Mouse (Mus musculus): ENCODE results near the gene Dgkd. TPM values are rescaled to one million over a fixed set of nuclear protein-coding genes. Genes with fewer than 3 reads are reported as not detected.
"Not testable (repeated sequence)": the region's sequence is repeated elsewhere in the genome, so short reads cannot be mapped to it uniquely, and the experiment has no call there.

Dgkd gene
- total RNA-seq (2021), result 81.6 and 129 TPM in 2 replicates
- long read RNA-seq, experiment 1, full-length matches to known transcripts, result 33 of 65 reads
- long read RNA-seq, experiment 1, partial matches to known transcripts, result 21 of 65 reads
- long read RNA-seq, experiment 1, other reads (novel, unspliced or antisense), result 11 of 65 reads
- long read RNA-seq, experiment 2, full-length matches to known transcripts, result 37 of 73 reads
- long read RNA-seq, experiment 2, partial matches to known transcripts, result 27 of 73 reads
- long read RNA-seq, experiment 2, other reads (novel, unspliced or antisense), result 9 of 73 reads

- DNase-seq, result peak; percentile 88
Measured at GRCm38 (mm10) chr1:87852892-87853600, at the start of gene Dgkd. TSS of gene Dgkd (plus strand) at chr1:87853287.

GRCm38 (mm10) chr1:87803576-87803975 is 49.5 kb upstream of the Dgkd start, which contains the start of gene Sag:
TSS of gene Sag (plus strand) at chr1:87803680.
- no peak for DNase-seq

- no peak for DNase-seq
Measured at GRCm38 (mm10) chr1:87807751-87808150, 45.3 kb upstream of the Dgkd start.

- no peak for DNase-seq
Measured at GRCm38 (mm10) chr1:87811391-87811790, 41.7 kb upstream of the Dgkd start.

- no peak for DNase-seq
Measured at GRCm38 (mm10) chr1:87812061-87812460, 41.0 kb upstream of the Dgkd start.

- peak; percentile 49 for DNase-seq
Measured at GRCm38 (mm10) chr1:87813155-87813554, 39.9 kb upstream of the Dgkd start.

- DNase-seq, result peak; percentile 21
Measured at GRCm38 (mm10) chr1:87813681-87814080, 39.4 kb upstream of the Dgkd start.

- DNase-seq, result no peak
Measured at GRCm38 (mm10) chr1:87824420-87824995, 28.6 kb upstream of the Dgkd start.

- DNase-seq, result no peak
Measured at GRCm38 (mm10) chr1:87825281-87825680, 27.8 kb upstream of the Dgkd start.

GRCm38 (mm10) chr1:87825991-87826390 is 27.1 kb upstream of the Dgkd start:
- peak; percentile 74 for DNase-seq

- DNase-seq, result no peak
Measured at GRCm38 (mm10) chr1:87826474-87826873, 26.6 kb upstream of the Dgkd start.

- DNase-seq, result not testable (repeated sequence)
Measured at GRCm38 (mm10) chr1:87827476-87827875, 25.6 kb upstream of the Dgkd start.

- DNase-seq, result peak; percentile 52
Measured at GRCm38 (mm10) chr1:87828185-87828584, 24.9 kb upstream of the Dgkd start.

GRCm38 (mm10) chr1:87828926-87829580 is 24.0 kb upstream of the Dgkd start:
- DNase-seq, result no peak

- peak; percentile 20 for DNase-seq
Measured at GRCm38 (mm10) chr1:87829621-87830211, 23.4 kb upstream of the Dgkd start.

- no peak for DNase-seq
Measured at GRCm38 (mm10) chr1:87836453-87836852, 16.6 kb upstream of the Dgkd start.

GRCm38 (mm10) chr1:87837018-87837417 is 16.1 kb upstream of the Dgkd start:
- no peak for DNase-seq

- DNase-seq, result no peak
Measured at GRCm38 (mm10) chr1:87840411-87841208, 12.5 kb upstream of the Dgkd start.

- DNase-seq, result peak; percentile 69
Measured at GRCm38 (mm10) chr1:87846801-87847474, 6.1 kb upstream of the Dgkd start.

- DNase-seq, result no peak
Measured at GRCm38 (mm10) chr1:87847475-87848168, 5.5 kb upstream of the Dgkd start.

All from adrenal gland, postnatal 14 days (tissue).